Mouse (Mus musculus) liver, embryonic 16.5 days (tissue): ENCODE results near the gene Ppp4r4. TPM values are rescaled to one million over a fixed set of nuclear protein-coding genes. Genes with fewer than 3 reads are reported as not detected.
"Not testable (repeated sequence)": the region's sequence is repeated elsewhere in the genome, so short reads cannot be mapped to it uniquely, and the experiment has no call there.

Source experiments
- ATAC-seq: fragments of 200-750 bp; cut with Nextera tagmentation; 2 replicates; pipeline ENCODE4 v1.8.0; 2017; ENCODE audit warnings: low read depth, mild to moderate bottlenecking, moderate number of reproducible peaks, moderate library complexity
- H3K27ac ChIP-seq: fragments of 300-500 bp; sonication (generic); 2 replicates; pipeline ENCODE4 v1.5.1; 2014; ENCODE audit warnings: mild to moderate bottlenecking, low read length
- H3K27me3 ChIP-seq: fragments of 300-500 bp; sonication (generic); 2 replicates; pipeline ENCODE4 v1.6.1; 2014; ENCODE audit warnings: low read depth, low read length, mixed read lengths; ENCODE audit not compliant: control insufficient read depth, insufficient read depth
- H3K36me3 ChIP-seq: fragments of 300-500 bp; sonication (generic); 2 replicates; pipeline ENCODE4 v1.6.1; 2014; ENCODE audit warnings: mild to moderate bottlenecking; ENCODE audit not compliant: control insufficient read depth, insufficient read depth
- H3K4me1 ChIP-seq: fragments of 300-500 bp; sonication (generic); 2 replicates; pipeline ENCODE4 v1.6.1; 2014; ENCODE audit warnings: low read depth, low read length, mixed read lengths; ENCODE audit not compliant: control insufficient read depth
- H3K4me2 ChIP-seq: fragments of 300-500 bp; sonication (generic); 2 replicates; pipeline ENCODE4 v1.6.1; 2014; ENCODE audit warnings: low read depth, low read length, mixed read lengths
- H3K4me3 ChIP-seq: fragments of 300-500 bp; sonication (generic); 2 replicates; pipeline ENCODE4 v1.5.1; 2014; ENCODE audit warnings: low read depth, mild to moderate bottlenecking, low read length
- H3K9ac ChIP-seq: fragments of 300-500 bp; sonication (generic); 2 replicates; pipeline ENCODE4 v1.6.1; 2014; ENCODE audit warnings: low read depth, low read length
- H3K9me3 ChIP-seq: fragments of 300-500 bp; sonication (generic); replicated peaks from 2 replicates; pipeline ENCODE4 v1.6.1; 2016; ENCODE audit warnings: low read length; ENCODE audit not compliant: control insufficient read depth
- WGBS: fragments of 180-500 bp; shearing (Covaris S2); extraction: QIAGEN DNeasy Blood & Tissue Kit; methylation state at CpG from one replicate; pipeline ENCODE4 v1.1.7; 2014; ENCODE audit not compliant: insufficient replicate concordance; 5-methylcytosine and 5-hydroxymethylcytosine counted together
- polyA plus RNA-seq: library from polyadenylated mRNA; unstranded; fragments of >200 nt; fragmentation: Nextera tagmentation; extraction: Ambion mirVana; gene quantifications from 2 replicates; pipeline ENCODE4 v1.2.1, GENCODE M21; 2015

Ppp4r4 gene
- 1.5 and 1.6 TPM in 2 replicates for polyA plus RNA-seq

DNA sequence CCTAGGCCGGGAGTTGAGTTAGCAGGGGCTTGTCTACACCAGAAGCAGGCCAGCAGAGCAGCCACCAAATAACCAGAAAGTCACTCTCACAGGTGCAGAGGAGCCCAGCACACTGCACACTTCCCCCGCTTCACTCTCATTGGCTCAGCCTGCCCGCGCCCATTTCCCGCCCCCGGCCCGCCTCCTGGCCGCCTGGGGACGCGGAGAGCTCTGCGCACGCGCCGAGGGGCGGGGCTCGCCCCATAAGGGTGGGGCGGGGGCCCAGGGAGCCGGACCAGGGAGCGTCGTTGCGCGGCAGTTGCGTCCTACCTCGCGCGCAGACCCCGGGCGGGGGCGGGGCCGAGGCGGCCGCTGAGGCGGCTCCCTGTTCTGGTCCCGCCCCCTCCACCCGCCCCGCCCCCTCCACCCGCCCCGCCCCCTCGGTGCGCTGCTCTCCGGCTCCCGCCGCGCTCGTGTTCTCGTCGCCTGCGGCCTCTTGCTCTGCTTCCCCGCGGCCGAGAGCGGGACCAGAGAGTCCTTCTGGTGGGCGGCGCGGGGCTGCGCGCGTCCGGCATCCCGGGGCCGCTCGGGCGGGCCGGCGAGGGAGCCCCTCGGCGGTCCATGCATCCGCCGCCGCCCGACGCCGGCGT is at the start of gene Ppp4r4:
Gene Ppp4r4 (plus strand): TSS at position 264 of the 629 bp plus-strand sequence.
- Histone ChIP-seq H3K9me3 (no peaks in the 10 kb centered on the region), H3K4me3 (peak within 1 kb of the TSS; percentile 64), H3K4me2 (peak within 1 kb of the TSS; percentile 80), H3K27me3 (peaks cover 20% of the 10 kb centered on the region), H3K4me1 (peaks cover 2% of the 10 kb centered on the region), H3K9ac (peak within 1 kb of the TSS; percentile 53), H3K27ac (peak within 1 kb of the TSS; percentile 53; the same call in 1 of the 2 replicates), H3K36me3 (no peaks in the 10 kb centered on the region)
- WGBS = under 1% methylated on average over 60 of the region's 74 CpGs
- peak; percentile 92 for ATAC-seq

DNA sequence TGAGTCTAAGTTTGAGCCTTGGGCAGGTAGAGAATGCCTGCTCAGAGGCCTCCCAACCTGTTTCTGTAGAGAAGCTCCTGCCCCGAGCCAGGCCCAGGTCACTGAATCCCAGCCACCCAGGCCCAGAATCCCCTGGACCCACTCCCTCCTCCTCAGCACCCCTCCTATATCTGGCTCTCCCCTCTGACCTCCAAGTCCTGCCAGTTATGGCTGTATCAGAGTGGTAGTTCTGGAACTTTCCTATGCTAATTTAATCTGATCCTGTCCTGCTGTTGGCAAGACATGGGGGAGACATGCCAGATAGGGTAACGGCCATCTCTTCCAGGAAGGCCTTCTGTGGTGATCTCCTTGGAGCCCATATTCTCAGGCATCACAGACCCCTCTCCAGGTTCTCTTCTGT is 49.3 kb upstream of the Ppp4r4 start:
- no peak overlapping the region for H3K9ac ChIP-seq
- no peak overlapping the region for H3K4me3 ChIP-seq
- no peaks in the 10 kb centered on the region for H3K27me3 ChIP-seq
- ATAC-seq = no peak
- 49% methylated on average over 2 of the region's 2 CpGs for WGBS
- no peak overlapping the region for H3K27ac ChIP-seq
- no peak overlapping the region for H3K4me2 ChIP-seq
- H3K36me3 ChIP-seq = no peaks in the 10 kb centered on the region
- H3K4me1 ChIP-seq = no peaks in the 10 kb centered on the region
- no peaks in the 10 kb centered on the region for H3K9me3 ChIP-seq

DNA sequence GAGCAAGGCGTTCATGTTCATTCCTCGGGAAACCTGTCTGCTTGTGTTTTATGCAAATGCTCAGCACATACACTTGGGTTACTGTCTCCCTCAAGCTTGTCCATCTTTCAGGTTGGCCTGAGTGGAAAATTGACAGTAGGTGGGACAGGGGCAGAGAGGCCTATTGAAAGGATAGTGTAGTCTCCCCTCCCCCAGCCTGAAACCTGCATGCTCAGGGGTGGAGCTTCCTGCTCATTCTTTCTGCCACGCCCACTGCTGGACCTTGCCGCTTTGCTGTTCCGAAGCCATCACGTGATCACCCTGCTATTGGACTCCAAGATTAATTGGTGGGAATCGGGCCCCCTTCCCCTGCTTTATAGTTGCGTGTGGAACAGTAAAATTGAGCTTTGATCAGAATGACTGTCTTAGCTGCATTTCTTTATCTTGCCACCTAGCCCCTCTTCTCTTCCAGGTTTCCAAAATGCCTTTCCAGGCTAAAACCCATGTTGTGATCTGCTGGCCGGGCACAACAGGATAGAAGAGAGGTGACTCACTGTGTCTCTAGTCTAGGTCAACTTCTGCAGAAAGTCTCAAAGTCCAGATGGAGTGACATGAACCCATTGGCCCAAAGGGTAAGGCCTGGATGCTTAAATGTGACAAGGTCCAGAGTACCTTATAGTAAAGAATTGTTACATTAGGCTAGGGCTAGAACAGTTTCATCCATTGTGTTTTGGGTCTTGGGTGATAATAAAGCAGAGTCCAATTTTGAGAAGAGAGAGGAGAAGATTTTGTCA is 47.7 kb upstream of the Ppp4r4 start:
- not testable (repeated sequence) for H3K27ac ChIP-seq, ATAC-seq
- 47% methylated on average over 9 of the region's 9 CpGs for WGBS

DNA sequence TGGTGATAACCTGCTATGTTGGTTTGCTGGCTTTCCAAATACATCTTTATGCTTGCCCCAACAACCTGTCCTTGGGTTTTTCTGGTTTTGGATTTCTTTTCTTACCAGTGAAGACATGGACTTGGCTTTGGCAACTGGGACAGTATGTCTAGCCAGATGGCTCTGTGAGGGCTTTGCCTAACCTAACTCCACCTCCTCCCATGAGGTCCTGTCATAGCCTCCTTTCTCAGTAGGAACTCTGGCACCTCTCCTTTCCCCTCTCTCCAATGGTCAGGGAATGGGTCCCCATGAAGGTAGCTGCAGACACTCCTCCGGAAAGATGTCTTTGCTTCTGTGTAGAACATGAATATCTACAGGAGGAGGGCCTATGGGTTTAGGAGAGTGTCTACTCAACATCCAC is 45.4 kb upstream of the Ppp4r4 start:
- no peaks in the 10 kb centered on the region for H3K36me3 ChIP-seq
- H3K4me3 ChIP-seq = no peak overlapping the region
- H3K4me2 ChIP-seq = no peak overlapping the region
- no peak overlapping the region for H3K27ac ChIP-seq
- H3K27me3 ChIP-seq = no peaks in the 10 kb centered on the region
- no peaks in the 10 kb centered on the region for H3K4me1 ChIP-seq
- H3K9ac ChIP-seq = no peak overlapping the region
- no peak for ATAC-seq
- WGBS = 51% methylated on average over 1 of the region's 1 CpGs
- no peaks in the 10 kb centered on the region for H3K9me3 ChIP-seq

More for the DNA sequence above, 47.7 kb upstream of the Ppp4r4 start:
- not testable (repeated sequence) for H3K9me3 ChIP-seq, H3K4me1 ChIP-seq, H3K4me2 ChIP-seq, H3K27me3 ChIP-seq, H3K4me3 ChIP-seq, H3K36me3 ChIP-seq, H3K9ac ChIP-seq

DNA sequence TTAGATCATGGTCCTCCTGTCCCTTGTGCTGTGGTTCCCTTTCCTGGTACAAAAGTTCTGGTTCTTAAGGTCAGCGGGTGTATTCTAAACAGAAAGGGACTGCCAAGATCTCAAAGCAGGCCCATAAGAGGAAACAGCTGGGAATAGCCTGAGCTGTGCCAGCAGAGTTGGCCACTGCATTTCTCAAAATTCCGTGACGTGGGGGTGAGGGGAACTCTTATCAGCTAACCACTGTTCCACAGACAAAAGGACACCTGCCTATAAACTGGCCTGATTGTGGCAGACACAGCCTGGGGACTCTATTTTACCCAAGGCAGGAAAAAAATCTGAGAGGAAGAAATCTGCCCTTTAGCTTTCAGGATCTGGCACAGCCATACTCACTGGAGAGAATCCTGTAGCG is 44.8 kb upstream of the Ppp4r4 start:
- no peaks in the 10 kb centered on the region for H3K36me3 ChIP-seq
- WGBS = 36% methylated on average over 4 of the region's 4 CpGs

DNA sequence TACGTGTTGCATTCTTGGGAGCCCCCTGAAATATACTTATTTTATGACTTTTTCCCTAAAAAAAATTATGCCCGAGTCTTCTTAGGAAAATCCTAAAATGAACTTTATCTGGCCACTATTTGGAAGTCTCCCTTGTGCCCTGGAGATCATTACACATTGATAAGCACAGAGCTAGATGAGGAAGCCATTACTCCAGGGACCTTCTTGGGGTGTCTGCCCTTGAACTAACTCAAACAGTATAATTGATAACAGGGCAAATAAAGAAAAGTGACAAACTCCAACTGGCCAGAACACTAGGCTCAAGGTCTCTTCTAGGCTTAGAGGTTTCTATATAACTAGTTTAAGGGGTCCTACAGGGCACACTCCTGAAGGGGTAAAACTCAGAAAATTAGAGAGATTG is 44.3 kb upstream of the Ppp4r4 start:
- H3K4me1 ChIP-seq = no peaks in the 10 kb centered on the region
- no peaks in the 10 kb centered on the region for H3K36me3 ChIP-seq
- no peak overlapping the region for H3K4me3 ChIP-seq
- H3K9ac ChIP-seq = no peak overlapping the region
- H3K27ac ChIP-seq = no peak overlapping the region
- WGBS = 48% methylated on average over 2 of the region's 2 CpGs
- H3K9me3 ChIP-seq = no peaks in the 10 kb centered on the region
- H3K4me2 ChIP-seq = no peak overlapping the region
- no peaks in the 10 kb centered on the region for H3K27me3 ChIP-seq
- no peak for ATAC-seq

More for the DNA sequence above, 44.8 kb upstream of the Ppp4r4 start:
- ATAC-seq = no peak
- no peaks in the 10 kb centered on the region for H3K27me3 ChIP-seq
- H3K9ac ChIP-seq = no peak overlapping the region
- no peak overlapping the region for H3K4me2 ChIP-seq
- no peaks in the 10 kb centered on the region for H3K4me1 ChIP-seq
- H3K9me3 ChIP-seq = no peaks in the 10 kb centered on the region
- H3K27ac ChIP-seq = no peak overlapping the region
- H3K4me3 ChIP-seq = no peak overlapping the region

DNA sequence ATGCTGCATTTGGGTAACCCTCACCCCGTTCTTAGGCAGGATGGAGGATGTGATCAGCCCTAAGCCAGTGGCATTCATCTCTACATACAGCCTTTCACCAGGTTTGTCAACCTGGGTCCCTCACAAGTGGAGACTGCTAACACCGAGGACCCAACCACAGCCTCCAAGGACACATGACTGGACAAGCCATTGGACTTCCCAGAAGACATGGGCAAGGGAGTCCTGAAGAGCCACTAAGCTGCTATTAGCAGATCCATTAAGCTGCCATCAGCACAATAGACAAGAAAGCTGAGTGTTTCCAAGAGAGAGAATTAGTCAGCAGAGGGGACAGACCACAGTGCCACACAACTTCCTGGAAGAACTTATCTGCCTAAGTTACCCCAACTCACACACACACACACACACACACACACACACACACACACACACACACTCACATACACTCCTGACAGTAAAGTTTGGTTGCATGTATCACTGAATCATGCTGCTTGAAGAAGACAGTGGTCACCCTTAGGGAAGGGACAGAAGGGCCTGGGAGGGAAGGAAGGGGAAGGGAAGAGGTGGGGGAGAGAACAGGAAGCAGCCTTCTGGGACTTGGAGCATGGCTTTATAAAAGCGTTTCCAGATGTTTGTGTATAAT is 40.9 kb upstream of the Ppp4r4 start:
- H3K4me1 ChIP-seq = no peaks in the 10 kb centered on the region
- 37% methylated on average over 3 of the region's 3 CpGs for WGBS

DNA sequence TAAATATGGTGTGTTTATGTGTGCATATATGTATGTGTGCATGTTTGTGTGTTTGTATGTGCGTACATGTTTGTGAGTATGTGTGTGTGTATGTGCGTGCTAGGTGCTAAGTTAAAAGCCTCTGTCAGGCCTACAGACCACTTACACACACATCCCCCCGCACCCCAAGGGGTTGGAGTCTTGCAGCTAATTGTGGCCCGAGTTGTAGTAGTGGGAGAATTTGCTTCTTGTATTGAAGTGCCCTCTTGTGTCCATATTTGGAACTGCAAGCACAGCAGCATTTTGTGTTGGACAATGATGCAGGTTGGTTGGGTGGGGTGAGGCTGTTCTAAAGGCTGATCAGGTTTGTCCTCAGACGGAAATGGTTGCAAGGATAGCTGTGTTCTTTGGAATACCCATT is 39.3 kb upstream of the Ppp4r4 start:
- Histone ChIP-seq H3K4me2 (no peak overlapping the region), H3K4me1 (no peaks in the 10 kb centered on the region), H3K9me3 (no peaks in the 10 kb centered on the region), H3K9ac (no peak overlapping the region), H3K27me3 (no peaks in the 10 kb centered on the region), H3K4me3 (no peak overlapping the region), H3K27ac (no peak overlapping the region), H3K36me3 (no peaks in the 10 kb centered on the region)
- ATAC-seq = 0 out of 2 replicates have a peak, but pooled peaks have one; percentile 21
- 27% methylated on average over 5 of the region's 5 CpGs for WGBS

More for the DNA sequence above, 40.9 kb upstream of the Ppp4r4 start:
- Histone ChIP-seq H3K27me3 (no peaks in the 10 kb centered on the region), H3K4me3 (no peak overlapping the region), H3K27ac (no peak overlapping the region), H3K36me3 (no peaks in the 10 kb centered on the region), H3K4me2 (no peak overlapping the region), H3K9ac (no peak overlapping the region), H3K9me3 (no peaks in the 10 kb centered on the region)
- ATAC-seq = no peak

DNA sequence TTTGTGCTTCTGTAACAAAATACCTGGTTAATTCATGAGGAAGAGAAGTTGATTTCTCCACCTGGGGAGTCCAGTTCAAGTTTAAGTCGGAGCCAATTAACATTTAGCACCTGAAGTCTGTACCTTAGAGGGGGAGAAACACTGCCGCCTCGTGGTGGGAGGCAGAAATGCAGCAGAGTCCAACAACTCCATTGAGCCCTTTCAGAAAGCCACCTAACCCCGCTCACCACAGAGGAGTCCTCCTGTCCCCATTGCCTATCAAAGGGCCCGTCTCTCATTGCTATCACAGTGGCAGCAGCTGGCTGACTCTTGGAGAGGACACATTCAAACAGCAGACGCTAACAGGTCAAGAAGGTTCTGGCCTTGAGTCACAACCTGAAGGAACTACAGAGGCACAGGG is 37.6 kb upstream of the Ppp4r4 start:
- WGBS = 10% methylated on average over 6 of the region's 6 CpGs
- H3K4me1 ChIP-seq = no peaks in the 10 kb centered on the region
- no peak overlapping the region for H3K27ac ChIP-seq
- H3K9ac ChIP-seq = no peak overlapping the region
- H3K9me3 ChIP-seq = no peaks in the 10 kb centered on the region
- H3K4me2 ChIP-seq = no peak overlapping the region
- ATAC-seq = no peak
- H3K27me3 ChIP-seq = no peaks in the 10 kb centered on the region
- H3K4me3 ChIP-seq = no peak overlapping the region
- no peaks in the 10 kb centered on the region for H3K36me3 ChIP-seq
